Mouse (Mus musculus): ENCODE results near the gene St3gal4.
A peak's percentile ranks its signal among the peaks of the same experiment; 100 is the strongest.

St3gal4 gene

DNA sequence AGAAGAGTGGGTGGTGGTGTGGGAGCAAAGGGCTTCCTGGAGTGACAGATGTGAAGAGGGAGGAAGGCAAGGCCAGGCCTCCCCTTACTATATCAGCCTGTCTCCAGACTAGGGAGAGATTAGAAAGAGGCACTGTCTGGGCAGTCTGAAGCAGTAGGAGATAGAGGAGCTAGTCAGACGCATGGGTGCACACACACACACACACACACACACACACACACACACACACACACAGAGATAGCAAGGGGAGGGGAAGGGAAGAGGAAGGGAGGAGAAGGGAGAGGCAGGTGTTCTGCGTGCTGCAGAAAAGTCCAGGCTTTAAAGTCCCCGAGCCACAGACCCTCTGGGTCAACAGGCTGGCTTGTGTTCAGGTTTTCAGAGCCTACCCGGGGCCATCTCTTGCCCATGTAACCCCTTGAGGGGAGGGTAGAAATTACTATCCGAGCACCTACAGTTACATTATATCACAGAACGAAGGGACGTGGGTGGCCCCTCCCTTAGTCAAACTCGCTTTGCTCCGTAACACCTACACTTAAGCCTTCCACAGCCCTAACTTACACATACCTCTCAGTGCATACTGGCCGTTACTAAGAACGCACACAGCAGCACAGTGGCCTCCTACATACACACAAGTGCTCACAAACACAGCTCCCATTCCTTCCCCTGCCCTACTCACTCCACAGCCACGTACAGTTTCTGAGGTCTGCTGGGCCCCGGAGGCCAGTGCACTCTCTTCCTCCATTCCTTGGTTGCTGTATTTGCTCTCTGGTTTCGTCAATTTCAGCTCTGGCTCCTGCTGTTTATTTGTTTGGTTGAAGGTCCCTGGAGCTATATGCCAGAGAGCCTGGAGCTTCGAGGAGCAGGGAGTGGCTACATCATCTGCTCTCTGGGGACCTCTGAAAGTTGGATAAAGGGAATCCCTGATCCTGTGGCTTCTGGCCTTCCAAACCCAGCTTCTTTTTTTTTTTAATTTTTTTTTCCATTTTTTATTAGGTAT, 12.9 kb downstream of the St3gal4 start:
- DNase-seq: peak; percentile 2

DNA sequence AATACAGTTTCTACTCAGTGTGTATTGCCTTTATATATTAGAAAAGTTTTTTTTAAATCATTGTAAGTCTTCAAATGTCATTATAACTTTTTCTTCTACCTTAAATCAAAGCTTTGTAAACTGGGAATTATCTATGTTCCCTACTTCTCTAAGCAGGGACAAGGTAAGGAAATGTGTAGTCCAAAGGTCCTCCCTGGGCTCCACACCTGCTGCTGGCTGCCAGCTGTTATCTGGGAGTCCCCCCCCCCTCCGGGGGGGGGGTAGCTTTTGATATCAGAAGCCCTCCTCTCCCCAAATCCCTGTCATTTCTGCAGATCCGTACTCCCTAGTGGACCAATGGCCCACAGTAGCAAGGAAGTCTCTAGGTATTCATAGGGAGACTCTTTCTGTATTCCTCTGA, 13.6 kb downstream of the St3gal4 start:
- no peak for DNase-seq

DNA sequence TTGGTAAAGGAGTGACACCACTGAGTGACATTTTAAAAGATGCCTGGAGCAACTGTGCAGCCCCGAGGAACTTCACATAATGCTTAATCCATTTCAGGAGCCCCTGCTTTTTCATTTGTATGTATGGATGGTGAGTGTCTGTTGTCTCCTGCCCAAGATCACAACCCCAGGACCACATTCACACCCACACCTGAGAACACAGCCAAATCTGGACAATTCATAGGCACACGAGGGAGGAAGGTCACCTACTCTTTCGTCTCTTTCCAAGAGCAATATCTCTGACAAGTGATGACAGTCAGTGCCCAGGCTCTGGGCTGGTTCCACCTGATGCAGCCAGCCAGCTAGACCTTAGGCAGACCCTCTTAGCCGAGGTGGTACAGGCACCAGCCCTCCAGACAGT, 14.4 kb downstream of the St3gal4 start:
- DNase-seq: peak; percentile 2

DNA sequence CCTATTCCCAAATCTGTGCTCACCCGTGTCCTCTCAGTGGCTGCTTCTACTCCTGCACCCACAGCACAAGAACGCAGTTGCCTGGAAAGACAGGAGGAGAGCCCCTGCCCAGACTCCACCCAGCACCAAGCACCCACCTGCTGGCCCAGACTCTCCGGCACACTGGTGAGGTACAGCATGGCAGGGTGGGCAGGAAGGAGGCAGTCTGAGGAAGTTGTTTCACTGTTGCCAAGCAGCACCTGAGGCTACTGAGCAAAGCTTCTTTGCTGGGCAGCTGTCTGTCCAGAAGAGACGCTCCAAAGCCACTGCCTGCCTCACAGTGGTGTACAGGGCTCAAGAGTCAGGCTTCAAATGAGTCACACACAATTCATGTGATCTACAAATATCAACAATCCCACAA, 20.3 kb downstream of the St3gal4 start:
- DNase-seq: peak; percentile 2

DNA sequence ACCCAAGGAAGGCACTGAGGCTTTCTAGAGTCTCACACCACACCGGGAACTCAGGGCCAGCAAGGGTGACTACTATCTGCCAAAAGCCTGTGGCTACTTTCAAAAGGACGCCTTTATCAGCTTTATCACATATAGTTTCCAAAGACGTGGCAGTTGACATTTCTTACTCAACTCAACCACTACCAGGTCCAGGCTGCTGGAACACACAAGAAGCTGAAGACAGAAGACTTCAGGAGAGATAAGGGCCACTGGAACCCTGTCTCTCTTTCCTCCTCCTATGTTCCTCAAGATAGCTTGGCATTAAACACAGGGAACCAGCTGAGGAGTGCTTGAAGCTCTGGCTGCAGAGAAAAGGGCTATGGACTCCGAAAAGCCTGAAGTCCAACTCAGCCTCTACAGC, 21.2 kb downstream of the St3gal4 start:
- peak; percentile 2 for DNase-seq

DNA sequence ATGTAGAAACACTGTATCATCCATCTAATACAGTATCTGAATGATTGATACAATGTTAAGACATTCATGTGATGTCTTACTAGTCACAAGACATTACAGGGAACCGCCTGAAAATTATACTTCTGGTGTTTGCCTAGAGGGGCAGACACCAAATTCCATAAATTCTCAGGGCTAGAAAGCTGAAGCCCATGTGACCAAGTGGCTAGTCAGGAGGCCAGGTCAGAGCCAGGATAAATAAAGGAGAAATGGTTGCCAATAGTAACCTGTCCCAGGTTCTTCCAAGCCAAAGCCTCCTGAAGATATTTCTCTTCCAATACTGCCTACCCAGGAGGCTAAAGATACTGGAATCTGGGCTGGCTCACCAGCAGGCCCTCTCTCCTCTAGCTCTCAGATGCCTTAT, 23.3 kb downstream of the St3gal4 start:
- DNase-seq: peak; percentile 3

DNA sequence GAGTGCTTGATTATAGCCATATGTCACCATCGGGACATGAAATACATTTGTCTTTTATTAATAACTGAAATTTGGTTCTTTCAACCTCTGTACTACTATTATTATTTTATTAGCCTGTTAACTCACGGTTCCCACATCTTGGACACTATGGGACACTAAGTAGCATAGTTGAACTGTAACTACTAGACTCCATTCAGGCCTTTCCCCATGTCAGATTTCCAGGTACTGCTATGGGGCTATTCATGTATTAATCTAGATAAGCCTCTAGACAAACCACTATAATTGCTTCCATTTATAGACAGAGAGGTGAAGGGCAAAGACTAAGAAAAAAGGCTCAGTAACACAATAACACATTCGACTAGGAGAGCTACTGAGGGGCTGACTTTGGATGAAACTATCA, 25.7 kb downstream of the St3gal4 start:
- no peak for DNase-seq

DNA sequence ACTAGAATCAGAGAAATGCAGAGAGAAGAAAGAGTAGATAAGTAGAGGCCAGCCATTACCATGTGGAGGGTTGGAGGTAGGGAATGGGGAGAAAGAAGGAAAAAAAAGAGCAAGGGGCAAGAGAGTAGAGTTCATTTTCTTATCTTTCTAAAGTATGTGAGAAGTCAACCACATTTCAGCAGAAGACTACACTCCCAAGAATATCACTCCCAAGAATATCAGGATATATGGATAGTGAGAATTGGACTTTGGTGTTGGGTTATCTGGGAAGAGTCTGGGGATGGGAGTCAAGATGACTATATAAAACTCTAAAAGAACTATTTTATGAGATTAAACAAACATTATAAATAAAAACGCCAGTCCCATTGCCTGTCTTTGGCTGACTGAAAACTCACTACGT, 26.2 kb downstream of the St3gal4 start:
- no peak for DNase-seq

DNA sequence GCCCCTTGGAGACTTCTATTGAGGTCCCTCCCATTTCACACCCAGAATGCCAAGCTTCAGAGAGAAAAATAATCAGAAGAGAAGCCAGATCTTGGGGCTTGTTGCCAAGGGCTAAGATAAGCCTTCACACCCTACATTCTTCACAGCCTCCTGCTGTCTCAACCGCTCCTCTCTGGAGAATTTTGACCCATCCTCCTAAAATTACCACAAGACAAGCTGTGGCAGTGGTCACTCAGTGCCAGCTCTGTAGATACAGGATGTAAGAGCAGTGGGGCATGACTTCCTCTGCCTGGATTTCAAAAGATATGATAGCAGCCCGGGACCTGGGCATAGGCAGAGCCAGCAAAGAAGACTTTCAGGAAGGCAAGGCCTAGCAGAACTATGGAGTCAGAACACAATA, 57.6 kb downstream of the St3gal4 start:
- peak; percentile 2 for DNase-seq

DNA sequence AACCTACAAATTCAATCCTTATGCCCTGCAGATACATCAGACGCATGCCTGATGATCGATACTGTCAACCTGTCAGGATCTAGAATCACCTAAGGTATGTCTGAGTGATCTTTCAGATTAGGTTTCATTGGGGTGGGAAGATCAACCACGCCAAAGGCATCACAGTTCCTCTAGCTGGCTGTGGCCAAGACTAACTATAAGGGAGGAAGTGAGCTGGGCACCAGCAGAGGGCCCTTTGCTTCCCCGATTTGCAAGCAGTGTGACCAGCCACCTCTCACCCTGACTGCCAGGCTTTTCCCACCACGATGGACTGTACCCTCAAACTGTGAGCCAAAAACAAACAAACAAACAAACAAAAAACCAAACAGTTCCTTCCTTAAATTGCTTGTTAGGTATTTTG, 59.2 kb downstream of the St3gal4 start:
- peak; percentile 3 for DNase-seq

DNA sequence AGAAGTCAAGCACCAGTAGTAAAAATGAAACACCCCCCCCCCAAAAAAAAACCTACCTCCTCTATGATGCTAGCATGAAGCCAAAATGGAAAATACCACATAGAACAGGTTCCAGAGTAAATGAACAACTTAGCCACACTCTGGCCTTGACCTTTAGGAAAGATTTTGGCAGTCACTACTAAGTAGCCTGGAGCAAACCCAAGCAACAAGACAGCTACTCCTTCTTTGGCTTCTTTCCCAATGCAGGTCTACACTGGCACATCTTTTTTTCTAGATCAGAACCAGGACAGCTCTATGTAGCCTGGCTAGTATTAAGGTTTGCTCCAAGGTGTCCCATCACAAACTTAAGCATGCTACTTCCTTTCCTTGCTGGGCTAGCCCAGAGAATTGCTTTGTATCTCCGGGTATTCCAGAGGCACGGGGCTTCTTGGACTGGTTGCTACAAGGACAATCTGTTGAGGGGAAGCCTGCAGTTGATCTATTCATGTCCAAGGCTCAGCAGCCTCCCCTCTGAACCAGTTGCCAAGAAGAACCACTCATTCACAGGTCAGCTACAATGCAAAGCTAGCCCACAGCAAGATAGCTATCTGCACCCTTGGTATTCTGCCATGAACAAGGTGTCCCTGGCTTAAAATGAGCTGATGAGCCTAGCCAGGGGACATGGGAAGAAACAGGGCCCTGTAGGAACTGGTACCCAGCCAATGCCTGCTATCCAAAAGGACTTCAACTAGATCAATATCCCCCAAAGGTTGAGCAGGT, 60.3 kb downstream of the St3gal4 start:
- peak; percentile 62 for DNase-seq

DNA sequence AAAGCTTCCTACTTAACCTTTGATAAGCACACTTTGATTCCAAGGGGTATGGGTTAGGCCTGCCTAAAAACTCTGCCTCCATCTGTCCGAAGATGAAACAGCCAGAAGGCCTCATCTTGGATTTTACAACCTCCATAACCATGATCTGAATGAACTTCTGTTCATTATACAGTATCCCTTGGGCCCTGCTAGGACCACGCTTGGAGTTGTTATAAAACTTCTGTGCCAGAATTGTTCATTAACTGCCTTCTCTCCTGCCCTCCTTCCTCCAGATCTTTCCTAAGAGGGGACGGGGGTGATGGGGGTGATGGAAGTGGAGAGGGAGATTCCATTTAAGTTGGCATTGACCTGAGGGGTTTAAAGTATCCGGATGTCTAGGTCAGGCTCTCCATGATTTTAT, 60.9 kb downstream of the St3gal4 start:
- DNase-seq: peak; percentile 35

DNA sequence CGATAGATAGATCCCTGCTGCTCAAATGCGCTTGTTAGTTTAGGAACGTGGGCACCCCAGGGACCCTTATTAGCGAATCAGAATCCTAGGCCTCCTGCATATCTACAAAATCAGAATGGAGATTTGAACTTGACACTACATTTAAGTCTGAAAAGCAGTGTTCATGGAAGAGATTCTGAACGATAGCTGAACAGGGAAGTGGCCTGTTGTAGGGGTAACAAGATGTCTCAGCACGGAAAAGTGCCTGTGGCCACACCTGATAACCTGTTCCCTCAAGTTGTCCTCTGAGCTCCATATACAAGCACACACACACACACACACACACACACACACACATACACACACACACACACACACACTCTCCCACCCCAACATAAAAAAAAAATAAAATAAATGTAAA, 61.4 kb downstream of the St3gal4 start:
- peak; percentile 3 for DNase-seq

DNA sequence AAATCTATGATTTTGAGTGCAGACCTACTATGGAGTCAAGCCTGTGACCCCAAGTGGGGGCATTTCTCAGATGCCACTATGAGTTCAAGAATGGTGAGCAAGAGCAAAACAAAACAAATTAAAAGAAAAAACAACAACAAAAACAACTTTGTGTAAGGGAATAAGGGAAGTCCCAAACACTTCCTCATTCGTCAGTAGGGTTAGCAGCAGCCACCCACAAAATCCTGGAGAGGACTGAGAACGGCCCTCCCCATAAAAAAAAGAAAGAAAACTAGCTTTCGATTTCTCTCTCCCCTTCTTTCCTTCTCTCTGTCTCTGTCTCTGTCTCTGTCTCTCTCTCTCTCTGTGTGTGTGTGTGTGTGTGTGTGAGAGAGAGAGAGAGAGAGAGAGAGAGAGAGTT, 62.5 kb downstream of the St3gal4 start:
- no peak for DNase-seq

DNA sequence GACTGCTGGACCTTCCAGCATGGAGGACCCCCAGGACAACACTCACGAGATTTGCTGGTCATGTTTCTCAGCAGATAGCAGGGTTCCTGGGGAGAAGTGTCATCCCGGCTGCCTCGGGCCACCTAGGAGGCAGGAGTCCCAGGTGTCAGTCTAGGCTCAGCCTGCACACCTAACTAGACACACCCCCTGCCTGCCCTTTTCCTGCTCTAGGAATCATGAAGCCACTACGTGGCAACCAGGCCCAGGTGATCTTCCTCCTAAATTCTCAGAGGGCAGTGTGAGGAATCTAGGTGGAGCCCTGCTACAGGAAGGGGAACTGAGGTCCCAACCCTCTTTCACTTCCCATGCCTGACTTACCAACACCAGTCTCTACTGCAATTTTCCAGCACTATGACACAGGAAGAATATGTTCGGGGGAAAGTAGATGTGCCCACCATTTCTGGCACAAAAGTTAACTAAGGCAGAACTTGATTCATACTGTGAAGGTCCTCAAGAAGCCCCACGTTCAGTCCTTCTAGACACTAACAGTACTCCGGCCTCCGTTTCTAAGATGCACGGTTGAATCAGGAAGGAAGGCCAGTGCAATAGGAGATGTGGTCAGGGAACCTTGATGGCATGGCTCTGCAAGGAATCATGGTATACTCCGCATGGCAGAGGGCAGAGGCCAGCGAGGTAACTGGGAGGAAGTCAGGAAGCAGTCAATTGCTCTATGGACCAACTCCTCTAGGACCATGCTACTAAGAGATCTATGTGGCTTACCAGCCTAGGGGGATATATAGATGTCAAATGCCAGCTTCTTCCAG, 63.3 kb downstream of the St3gal4 start:
- peak; percentile 2 for DNase-seq

DNA sequence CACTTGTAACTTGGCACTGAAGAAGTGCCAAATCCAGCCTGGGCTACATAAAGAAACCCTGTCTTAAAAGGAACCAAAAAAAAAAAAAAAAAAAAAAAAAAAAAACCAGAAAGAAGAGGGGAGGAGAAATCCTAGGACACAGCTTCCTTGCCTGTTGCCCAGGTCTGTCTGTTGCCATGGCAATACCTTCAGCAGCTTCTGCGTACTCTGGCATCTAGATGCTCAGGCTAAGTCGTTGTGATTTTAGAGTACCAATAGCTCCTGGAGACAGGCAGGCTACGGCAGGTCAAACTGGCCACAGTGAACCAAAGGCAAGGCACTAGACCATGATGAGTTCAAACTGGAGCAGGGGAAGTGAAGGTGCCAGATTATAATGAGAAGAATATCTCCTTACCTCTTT, 65.4 kb downstream of the St3gal4 start:
- DNase-seq: peak; percentile 3

DNA sequence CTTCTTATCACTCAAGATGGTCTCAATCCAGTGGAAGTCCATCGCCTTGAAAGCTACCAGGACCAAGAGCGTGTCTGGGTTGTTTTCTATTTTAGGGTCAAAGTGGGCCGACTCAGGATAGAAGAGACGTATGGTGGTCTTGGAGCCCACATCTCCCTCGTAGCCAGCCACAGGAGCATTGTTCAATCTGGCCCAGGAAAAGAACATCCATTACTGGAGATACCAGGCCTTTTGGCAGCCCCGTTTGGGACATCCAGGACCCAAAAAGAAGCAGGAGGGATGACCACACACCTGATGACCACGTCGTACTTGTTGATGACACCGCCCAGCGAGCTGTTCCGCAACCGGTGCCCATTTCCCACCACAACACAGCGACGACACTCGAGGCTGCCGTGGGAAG, 66.0 kb downstream of the St3gal4 start:
- DNase-seq: no peak

DNA sequence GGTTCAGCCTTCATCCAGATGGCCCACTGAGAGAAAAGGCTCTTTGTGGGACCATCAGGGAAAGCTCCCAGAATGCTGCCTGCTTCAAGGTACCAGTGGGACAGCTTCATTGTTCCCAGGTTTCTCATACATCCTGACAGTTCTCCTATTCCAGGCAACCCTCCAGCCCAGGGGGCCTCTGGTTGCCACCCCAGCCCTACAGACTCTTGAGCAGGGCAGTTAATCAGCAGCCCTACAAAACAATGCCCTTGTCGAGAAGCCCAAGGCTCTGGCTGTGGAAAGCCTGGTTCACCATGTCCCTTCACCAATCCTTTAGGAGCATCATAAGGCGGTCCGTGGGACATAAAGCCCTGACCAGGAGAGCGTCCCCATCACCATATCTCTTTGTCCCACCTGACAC, 66.4 kb downstream of the St3gal4 start:
- DNase-seq: peak; percentile 1

DNA sequence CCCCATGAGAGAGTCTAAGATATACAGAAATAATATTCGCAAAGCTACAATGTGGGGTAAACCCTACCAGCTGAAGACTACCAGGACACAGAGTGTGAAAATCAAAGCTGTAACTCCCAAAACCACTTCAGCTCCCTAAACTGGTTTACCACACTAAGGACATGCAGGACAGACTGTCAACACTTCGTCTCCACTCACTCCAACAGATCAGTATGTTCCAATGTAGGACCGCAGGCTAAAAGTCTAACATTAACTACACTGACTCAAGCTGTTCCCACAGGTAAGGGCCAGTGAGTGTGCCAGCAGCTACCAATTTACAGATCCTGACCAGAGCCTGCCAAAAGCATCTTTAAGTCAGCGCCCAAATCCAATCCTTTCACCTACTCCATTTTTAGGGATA, 67.4 kb downstream of the St3gal4 start:
- peak; percentile 32 for DNase-seq

DNA sequence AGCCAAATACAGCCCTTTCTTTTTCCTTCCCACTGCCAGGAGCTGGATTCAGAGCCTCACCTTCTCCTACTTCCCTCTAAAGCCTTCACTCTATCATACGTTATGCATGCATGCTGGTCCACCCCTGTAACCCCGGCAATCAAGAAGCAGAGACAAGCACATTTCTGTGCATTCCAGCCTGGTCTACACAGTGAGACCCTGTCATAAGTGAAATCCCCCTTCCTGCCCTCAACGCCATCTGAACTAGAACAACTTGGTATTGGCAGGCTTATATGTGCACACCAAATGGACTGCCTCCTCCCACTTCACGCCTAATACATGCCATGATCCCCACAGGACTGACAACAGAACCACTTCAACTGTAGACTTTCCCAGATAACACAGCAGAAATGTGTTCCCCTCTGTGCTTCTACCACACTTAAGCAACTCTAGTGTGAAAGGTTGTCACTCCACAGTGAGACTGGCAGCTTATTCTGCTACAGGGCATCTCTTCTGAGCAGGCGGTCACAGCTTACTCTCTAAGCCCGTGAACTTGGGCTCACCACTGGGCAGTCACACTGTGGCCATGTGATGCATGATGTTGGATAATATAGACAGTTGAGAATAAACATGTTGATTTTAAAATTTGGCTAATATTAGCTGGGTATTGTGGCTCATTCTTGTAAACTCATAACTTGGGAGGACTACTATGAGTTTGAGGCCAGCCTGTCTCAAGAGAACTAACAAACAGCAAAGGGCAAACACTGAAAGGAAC, 68.2 kb downstream of the St3gal4 start:
- DNase-seq: peak; percentile 4

DNA sequence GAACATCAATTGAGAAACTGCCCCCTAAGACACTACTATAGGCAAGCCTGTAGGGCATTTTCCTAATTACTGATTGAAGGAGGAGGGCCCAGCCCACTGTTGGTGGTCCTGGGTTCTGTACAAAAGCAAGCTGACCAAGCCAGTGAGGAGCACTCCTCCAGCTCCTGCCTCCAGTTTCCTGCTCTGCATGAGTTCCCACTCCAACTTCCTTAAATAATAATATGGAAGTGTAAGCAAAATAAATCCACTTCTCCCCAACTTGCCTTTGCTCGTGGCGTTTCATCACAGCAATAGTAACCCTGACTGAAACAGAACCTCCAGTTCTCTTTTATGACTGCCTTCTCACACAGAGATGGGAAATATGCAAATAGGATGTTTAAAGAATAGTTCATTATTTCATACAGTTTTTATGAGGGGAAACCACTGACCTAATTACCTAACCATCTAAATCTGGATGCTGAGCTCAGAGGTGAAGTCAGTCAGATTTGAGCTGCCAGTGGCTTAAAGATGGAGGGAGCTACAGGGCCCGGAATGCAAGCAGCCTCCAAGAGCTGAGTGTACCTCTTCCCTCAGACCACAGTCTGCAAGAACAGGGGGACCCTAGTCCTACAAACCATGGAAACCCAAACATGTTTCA, 69.1 kb downstream of the St3gal4 start:
- peak; percentile 2 for DNase-seq

DNA sequence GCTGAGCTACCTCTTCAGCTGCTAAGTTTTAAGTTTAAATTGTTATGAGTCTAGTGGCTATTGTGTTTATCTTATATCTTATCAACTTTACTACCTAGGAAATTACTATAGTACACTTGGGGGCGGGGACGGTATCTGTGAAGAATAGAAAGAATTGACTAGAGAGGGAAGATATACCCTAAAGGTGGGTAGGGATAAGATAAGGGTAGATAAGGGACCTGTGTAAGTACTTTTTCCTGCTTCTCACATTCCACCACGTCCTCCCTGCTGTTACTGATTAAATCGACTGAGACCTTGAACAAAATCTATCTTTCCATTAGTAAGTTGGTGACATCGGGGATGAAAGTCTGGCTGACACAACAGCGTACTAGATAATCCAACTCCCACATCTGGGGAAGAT, 70.6 kb downstream of the St3gal4 start:
- DNase-seq: no peak

All from kidney, adult 18-20 months (tissue).